Mouse (Mus musculus) common myeloid progenitor, adult 5-6 weeks (primary cell): Measurements from ENCODE around the gene Olfr785. TPM values are rescaled to one million over a fixed set of nuclear protein-coding genes. Genes with fewer than 3 reads are reported as not detected.
"Not testable (repeated sequence)": the region's sequence is repeated elsewhere in the genome, so short reads cannot be mapped to it uniquely, and the experiment has no call there.

Source experiments
- ATAC-seq: replicated peaks from 2 replicates; pipeline ENCODE4 v1.8.0; 2016; ENCODE audit warnings: low read depth, mild to moderate bottlenecking, moderate TSS enrichment, inconsistent platforms; ENCODE audit not compliant: poor library complexity, severe bottlenecking
- total RNA-seq: library from RNA; stranded (forward); fragments of 200-1000, 187-1606 nt; gene quantifications from 2 replicates; pipeline ENCODE4 v1.2.3, GENCODE M21; 2017

Olfr785 gene
- total RNA-seq = not detected in 2 replicates

DNA sequence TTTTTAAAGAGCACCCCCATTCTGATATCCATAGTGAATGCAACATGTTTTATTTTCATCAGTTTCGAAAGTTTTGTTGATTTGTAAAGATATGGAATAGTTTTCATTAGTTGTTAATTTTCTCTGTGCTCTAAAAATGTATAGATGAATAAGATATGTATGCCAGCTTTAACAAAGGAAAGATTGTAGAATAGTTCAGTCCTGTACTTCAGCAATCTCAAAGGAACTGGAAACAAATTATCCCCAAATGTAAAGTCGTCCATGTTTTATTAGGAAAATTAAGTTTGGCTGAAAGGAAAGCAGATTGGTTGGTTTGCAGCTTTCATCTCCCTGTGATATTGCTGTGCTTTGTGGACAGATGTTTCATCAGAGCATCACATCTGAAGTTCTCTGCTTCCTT lies at the start of gene Olfr785:
Gene Olfr785, plus strand, starts transcription at position 301 of the 400 bp plus-strand sequence.
- no peak for ATAC-seq

DNA sequence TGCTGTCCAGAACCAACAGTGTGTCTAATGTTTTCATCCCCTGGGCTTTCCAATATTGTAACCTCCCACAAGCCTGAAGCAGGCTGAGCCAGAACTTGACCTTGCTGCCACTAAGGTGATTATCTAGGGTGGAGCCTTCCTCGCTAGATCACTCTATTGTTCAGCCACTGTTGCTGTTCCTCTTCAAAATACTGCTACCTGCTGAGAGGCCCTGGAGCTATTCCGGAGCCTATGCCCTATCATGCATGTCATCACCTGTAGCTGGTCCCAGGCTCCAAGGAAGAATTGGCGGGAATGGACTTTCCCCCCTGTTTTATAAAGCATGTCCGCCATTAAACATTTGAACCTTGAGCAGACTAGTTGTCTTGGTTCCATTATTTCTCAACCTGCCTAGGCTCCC lies 48.7 kb upstream of the Olfr785 start:
- ATAC-seq = not testable (repeated sequence)

DNA sequence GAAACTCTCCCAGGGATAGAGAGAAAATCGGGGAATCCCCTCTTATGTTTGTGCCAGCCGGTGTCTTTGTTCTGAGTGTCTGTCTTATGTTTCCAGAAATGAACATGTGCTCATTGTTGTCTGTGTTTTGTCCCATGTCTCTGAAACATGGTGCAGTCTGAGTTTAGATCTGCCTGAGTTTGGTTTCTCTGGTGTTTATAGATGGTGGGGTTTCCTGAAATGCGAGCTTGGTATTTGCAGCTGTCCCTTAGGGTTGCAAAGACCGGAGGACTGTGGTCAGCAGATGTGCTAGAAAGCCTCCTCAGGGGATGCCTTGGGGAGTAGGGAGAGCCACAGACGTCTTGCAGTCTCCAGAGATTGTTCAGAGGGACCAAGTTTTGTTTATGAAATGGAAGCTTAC lies 47.9 kb upstream of the Olfr785 start:
- ATAC-seq = no peak

DNA sequence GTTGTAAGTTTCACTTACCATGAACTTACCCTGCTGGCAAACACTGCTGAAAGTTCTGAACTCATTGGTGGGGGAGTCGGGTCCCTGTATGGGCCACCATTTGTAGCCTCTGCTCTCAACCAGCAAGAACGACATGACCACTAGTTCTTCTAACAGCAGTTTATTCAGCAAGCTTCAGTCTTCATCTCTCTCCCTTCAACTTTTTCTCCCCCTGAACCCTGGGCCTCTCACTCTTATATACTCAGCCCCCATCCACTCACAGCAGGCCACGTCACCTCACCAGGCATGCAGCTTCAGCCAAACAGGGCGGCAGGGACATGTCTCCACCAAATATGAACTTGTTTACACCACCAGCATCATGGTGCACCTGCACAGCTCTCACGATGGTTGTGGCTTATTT lies 31.2 kb upstream of the Olfr785 start:
- not testable (repeated sequence) for ATAC-seq

DNA sequence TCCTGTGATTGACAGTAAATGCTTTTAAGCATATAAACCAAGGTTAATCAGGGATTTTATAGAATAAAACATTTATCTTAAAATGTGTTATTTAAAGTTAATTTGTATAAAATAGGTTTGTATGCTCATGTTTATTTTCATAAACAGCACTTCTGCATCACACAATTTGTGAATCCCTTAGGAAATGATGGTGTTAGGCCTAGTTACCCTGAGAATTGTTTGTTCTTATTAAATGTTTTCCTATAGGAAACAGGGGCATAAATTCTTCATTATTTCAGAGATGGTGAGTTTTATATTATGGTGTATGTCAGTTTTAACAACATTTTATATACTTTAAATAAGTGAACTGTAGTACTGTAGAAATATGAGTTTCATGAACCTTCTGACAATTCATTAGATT lies 21.4 kb upstream of the Olfr785 start, which contains the start of gene Olfr784:
Gene Olfr784, plus strand, starts transcription at position 301 of the 400 bp plus-strand sequence.
- no peak for ATAC-seq

DNA sequence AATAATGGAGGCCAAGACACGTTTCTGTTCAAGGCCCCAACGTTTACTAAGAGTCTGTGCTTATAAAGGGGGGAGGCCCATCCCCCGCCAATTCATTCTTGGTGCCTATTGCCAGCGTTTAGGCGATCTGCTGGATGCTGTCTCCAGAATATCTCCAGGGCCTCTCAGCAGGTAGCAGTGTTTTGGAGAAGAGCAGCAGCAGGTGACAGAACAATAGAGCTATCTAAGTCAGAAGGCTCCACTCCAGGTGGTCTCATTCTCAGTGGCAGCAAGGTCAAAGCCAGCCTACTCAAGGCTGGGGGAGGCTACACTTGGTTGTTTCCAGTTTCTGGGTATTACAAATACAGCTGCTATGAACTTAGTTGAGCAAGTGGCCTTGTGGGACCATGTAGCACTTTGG lies 4.3 kb upstream of the Olfr785 start:
- ATAC-seq = no peak

DNA sequence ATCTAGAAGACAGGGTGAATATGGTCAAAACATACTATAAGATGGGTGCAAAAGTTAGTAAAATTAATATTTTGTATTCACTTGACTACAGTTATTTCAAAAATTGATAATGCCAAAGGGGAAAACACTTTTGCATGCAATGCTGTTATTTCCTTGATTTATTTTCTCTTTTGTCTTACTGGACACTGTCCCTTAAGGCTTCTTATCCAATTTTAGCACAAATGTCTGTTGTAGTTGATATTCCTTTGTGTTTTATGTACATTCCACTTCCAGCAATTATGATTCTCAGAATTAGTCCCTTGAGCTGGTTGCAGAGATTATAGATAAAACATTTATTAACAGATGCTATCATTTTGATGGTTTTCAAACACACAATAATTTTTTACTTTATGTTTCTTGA lies 21.8 kb downstream of the Olfr785 start, which contains the start of gene Olfr786:
Gene Olfr786, plus strand, starts transcription at position 301 of the 400 bp plus-strand sequence.
- ATAC-seq = no peak

Other genes starting within 250 kb of the Olfr785 start
- gene Olfr771, start 240.7 kb upstream of the Olfr785 start, total RNA-seq = not detected in 2 replicates
- not detected in 2 replicates for gene Olfr772, start 227.5 kb upstream of the Olfr785 start, total RNA-seq
- gene Olfr773, start 218.0 kb upstream of the Olfr785 start, total RNA-seq = not detected in 2 replicates
- not detected in 2 replicates for gene Olfr774, start 169.2 kb upstream of the Olfr785 start, total RNA-seq
- gene Olfr775, start 157.0 kb upstream of the Olfr785 start, total RNA-seq = not detected in 2 replicates
- not detected in 2 replicates for gene Olfr776, start 146.3 kb upstream of the Olfr785 start, total RNA-seq
- gene Olfr777, start 133.9 kb upstream of the Olfr785 start, total RNA-seq = not detected in 2 replicates
- not detected in 2 replicates for gene Olfr780, start 87.3 kb upstream of the Olfr785 start, total RNA-seq
- gene Olfr781, start 76.6 kb upstream of the Olfr785 start, total RNA-seq = not detected in 2 replicates
- not detected in 2 replicates for gene Olfr782, start 56.6 kb upstream of the Olfr785 start, total RNA-seq
- 0.05 and 0.39 TPM in 2 replicates for gene Olfr784, start 21.3 kb upstream of the Olfr785 start, total RNA-seq
- gene Olfr786, start 21.9 kb downstream of the Olfr785 start, total RNA-seq = not detected in 2 replicates
- not detected in 2 replicates for gene Olfr787, start 56.4 kb downstream of the Olfr785 start, total RNA-seq
- gene Olfr788, start 65.6 kb downstream of the Olfr785 start, total RNA-seq = not detected in 2 replicates
- gene Olfr789, start 79.3 kb downstream of the Olfr785 start, total RNA-seq = not detected in 2 replicates
- gene Olfr790, start 93.1 kb downstream of the Olfr785 start, total RNA-seq = not detected in 2 replicates
- not detected in 2 replicates for gene Olfr791, start 116.4 kb downstream of the Olfr785 start, total RNA-seq
- gene Olfr792, start 133.7 kb downstream of the Olfr785 start, total RNA-seq = not detected in 2 replicates
- not detected in 2 replicates for gene Olfr794, start 162.2 kb downstream of the Olfr785 start, total RNA-seq
- gene Olfr796, start 207.1 kb downstream of the Olfr785 start, total RNA-seq = not detected in 2 replicates
- gene Olfr798, start 222.5 kb downstream of the Olfr785 start, total RNA-seq = not detected in 2 replicates
- gene Olfr799, start 232.1 kb downstream of the Olfr785 start, total RNA-seq = not detected in 2 replicates